ENCODE assay signal across 9 mouse cellular contexts in genomic region chr3:104789822-104790221, GRCm38 (mm10). TPM values are rescaled to one million over a fixed set of nuclear protein-coding genes. Genes with fewer than 3 reads are reported as not detected.
DNase-seq lines count a peak whose midpoint lies in the region; ATAC-seq lines count a peak whose summit lies in the region.
"Had no signal": no experiment of that assay in that cellular context is flagged by ENCODE, and none has a peak within 500 bp of the region (broad histone marks: within the 10 kb centered on the region; RNA-seq: fewer than 3 reads in every experiment).

No protein-coding gene starts in this region.

- 19% methylated on average over 13 of the region's 13 CpGs for WGBS in heart, embryonic 10.5 days
- 11% methylated on average over 13 of the region's 13 CpGs for WGBS in kidney, embryonic 14.5 days

- peak overlapping the region; percentile 79 for H3K9ac ChIP-seq in kidney, embryonic 14.5 days (ENCODE audit: low read depth, low read length)

- no peak for DNase-seq in frontal cortex, postnatal 10 days (ENCODE audit: low spot score in 2 of 2)
- DNase-seq in adrenal gland, adult 8-10 months = peak; percentile 37
- DNase-seq in heart, embryonic 10.5 days (ENCODE audit: low spot score) = no peak
- DNase-seq in lung, postnatal 36 days = peak; percentile 58
- DNase-seq in natural killer cell, adult 2 months (ENCODE audit: low spot score in 2 of 2) = no peak
- DNase-seq in spleen, adult 18-20 months = no peak

- no peaks in the 10 kb centered on the region for H3K27me3 ChIP-seq in heart, embryonic 10.5 days (ENCODE audit: insufficient read depth, poor library complexity, severe bottlenecking)
- H3K27me3 ChIP-seq in kidney, embryonic 14.5 days (ENCODE audit: control insufficient read depth, insufficient read depth, low read length) = 0 out of 2 replicates have a peak, but pooled peaks cover 3% of the 10 kb centered on the region

- no peaks in the 10 kb centered on the region for H3K9me3 ChIP-seq in heart, embryonic 10.5 days
- no peaks in the 10 kb centered on the region for H3K9me3 ChIP-seq in kidney, embryonic 14.5 days (ENCODE audit: control insufficient read depth, low read length)
- H3K9me3 ChIP-seq: G1E had no signal

- H3K27ac ChIP-seq in heart, embryonic 10.5 days = peak overlapping the region; percentile 90
- H3K27ac ChIP-seq in kidney, embryonic 14.5 days (ENCODE audit: low read depth, low read length) = peak overlapping the region; percentile 65

- peak overlapping the region; percentile 83 for H3K4me2 ChIP-seq in kidney, embryonic 14.5 days (replicated peaks; ENCODE audit: low read depth, low read length)

- peak; percentile 11; the same call in 1 of the 2 replicates for ATAC-seq in frontal cortex, adult (ENCODE audit: low TSS enrichment)
- ATAC-seq in kidney, embryonic 14.5 days (ENCODE audit: low FRiP score, low TSS enrichment) = no peak

- H3K4me3 ChIP-seq in heart, embryonic 10.5 days = peak overlapping the region; percentile 79
- peak overlapping the region; percentile 53 for H3K4me3 ChIP-seq in kidney, embryonic 14.5 days (ENCODE audit: low read length)

- H3K4me1 ChIP-seq in heart, embryonic 10.5 days = peaks cover 62% of the 10 kb centered on the region
- H3K4me1 ChIP-seq in kidney, embryonic 14.5 days (ENCODE audit: control insufficient read depth, insufficient read depth, low read length) = peaks cover 48% of the 10 kb centered on the region

- H3K36me3 ChIP-seq in heart, embryonic 10.5 days = peaks cover 44% of the 10 kb centered on the region
- peaks cover 28% of the 10 kb centered on the region for H3K36me3 ChIP-seq in kidney, embryonic 14.5 days (ENCODE audit: control insufficient read depth, insufficient read depth, low read length)

RNA-seq across cellular contexts. Expression of gene Rhoc, which starts 1.6 kb away (rescaled TPM):
- 100 to 1,000 TPM; 116 to 131 (median 124) TPM for total RNA-seq in adrenal gland, adult 8-10 months (2022)
- 243 and 267 TPM in 2 replicates for polyA plus RNA-seq in heart, embryonic 10.5 days (2016; fragmentation: Nextera tagmentation; extraction: Ambion mirVana)
- polyA plus RNA-seq in kidney, embryonic 14.5 days (2014; fragmentation: Nextera tagmentation; extraction: Ambion mirVana) = 110 and 127 TPM in 2 replicates

RNA-seq across cellular contexts. Expression of gene Fam19a3, which starts 8.2 kb away (rescaled TPM):
- 1 to 10 TPM in 2 of 4 experiments, under 1 TPM in 2; 0.52 to 2.2 (median 1.1) TPM for total RNA-seq in adrenal gland, adult 8-10 months (2022)
- 0.70 and 1.4 TPM in 2 replicates for polyA plus RNA-seq in heart, embryonic 10.5 days (2016; fragmentation: Nextera tagmentation; extraction: Ambion mirVana)
- 0.09 and 0.24 TPM in 2 replicates for polyA plus RNA-seq in kidney, embryonic 14.5 days (2014; fragmentation: Nextera tagmentation; extraction: Ambion mirVana)
- polyA plus RNA-seq: G1E had no signal

RNA-seq across cellular contexts. Expression of gene Ppm1j, which starts 9.0 kb away (rescaled TPM):
- total RNA-seq in adrenal gland, adult 8-10 months (2022) = 10 to 100 TPM in 2 of 4 experiments, 1 to 10 TPM in 2; 3.9 to 12.9 (median 9.3) TPM
- 19.9 and 44.8 TPM in 2 replicates for polyA plus RNA-seq in heart, embryonic 10.5 days (2016; fragmentation: Nextera tagmentation; extraction: Ambion mirVana)
- 3.5 and 5.3 TPM in 2 replicates for polyA plus RNA-seq in kidney, embryonic 14.5 days (2014; fragmentation: Nextera tagmentation; extraction: Ambion mirVana)
- total RNA-seq: G1E had no signal

RNA-seq across cellular contexts. Expression of gene Mov10, which starts 28.5 kb away (rescaled TPM):
- total RNA-seq in adrenal gland, adult 8-10 months (2022) = 10 to 100 TPM; 19.8 to 26.6 (median 23.7) TPM
- 42.2 and 54.0 TPM in 2 replicates for polyA plus RNA-seq in heart, embryonic 10.5 days (2016; fragmentation: Nextera tagmentation; extraction: Ambion mirVana)
- 36.3 and 51.8 TPM in 2 replicates for polyA plus RNA-seq in kidney, embryonic 14.5 days (2014; fragmentation: Nextera tagmentation; extraction: Ambion mirVana)

Comparison
In these comparisons a context has a peak if more than half of its experiments do, and no peak if none do; other contexts are left out.
1. DNase-seq: peak in adrenal gland, adult 8-10 months (single experiment) and lung, postnatal 36 days (single experiment); none in frontal cortex, postnatal 10 days (0 of 2), heart, embryonic 10.5 days (single experiment), natural killer cell, adult 2 months (0 of 2) and spleen, adult 18-20 months (0 of 2).